Mouse (Mus musculus) G1E (cell line): ENCODE data around the gene Olfr71. TPM values are rescaled to one million over a fixed set of nuclear protein-coding genes. Genes with fewer than 3 reads are reported as not detected.

Experiments used
- ATAC-seq: 2 replicates; pipeline ENCODE4 v1.8.0; 2016; ENCODE audit warnings: mild to moderate bottlenecking; ENCODE audit not compliant: insufficient number of reproducible peaks, poor library complexity, low FRiP score, severe bottlenecking; ENCODE audit errors: extremely low read depth
- DNase-seq: peaks from one replicate; pipeline ENCODE4 v3.0.0; 2012; ENCODE audit warnings: low spot score
- H3K27me3 ChIP-seq: 2 replicates; pipeline ENCODE4 v1.6.1; 2012; ENCODE audit warnings: mild to moderate bottlenecking, low read length, inconsistent platforms; ENCODE audit not compliant: insufficient read depth
- H3K36me3 ChIP-seq: replicated peaks from 2 replicates; pipeline ENCODE3; 2012; ENCODE audit warnings: mild to moderate bottlenecking, inconsistent platforms
- H3K4me1 ChIP-seq: 2 replicates; pipeline ENCODE4 v1.6.1; 2012; ENCODE audit warnings: low read depth, low read length, inconsistent platforms, mixed read lengths; ENCODE audit not compliant: insufficient read depth
- H3K4me3 ChIP-seq: 2 replicates; pipeline ENCODE4 v1.5.1; 2012; ENCODE audit warnings: low read depth, mild to moderate bottlenecking, inconsistent platforms, low read length, moderate library complexity, mixed read lengths
- H3K9me3 ChIP-seq: replicated peaks from 2 replicates; pipeline ENCODE4 v1.6.1; 2012; ENCODE audit warnings: inconsistent platforms
- CTCF ChIP-seq: IDR thresholded peaks from 2 replicates; pipeline ENCODE4 v1.5.1; 2012; ENCODE audit warnings: low read depth, low read length, inconsistent platforms, mixed read lengths
- GATA1 ChIP-seq: IDR thresholded peaks from 2 replicates; pipeline ENCODE4 v1.6.1; 2012; ENCODE audit warnings: borderline replicate concordance, low read length, inconsistent platforms, mixed read lengths
- GATA2 ChIP-seq: IDR thresholded peaks from 2 replicates; pipeline ENCODE4 v1.6.1; 2012; ENCODE audit warnings: low read depth, low read length, inconsistent platforms, borderline replicate concordance
- POLR2AphosphoS5 ChIP-seq: IDR thresholded peaks from 2 replicates; pipeline ENCODE4 v1.6.1; 2012; ENCODE audit warnings: low read depth, low read length, inconsistent platforms; ENCODE audit not compliant: insufficient replicate concordance
- TAL1 ChIP-seq: conservative IDR thresholded peaks from 2 replicates; pipeline ENCODE4 v1.6.1; 2012; ENCODE audit warnings: low read depth, low read length, inconsistent platforms, mixed read lengths
- polyA plus RNA-seq: library from polyadenylated mRNA; stranded (reverse); fragments of >175 nt; gene quantifications from 2 replicates; pipeline ENCODE4 v1.2.3, GENCODE M21; 2012
- total RNA-seq, 2 experiments: library from RNA; stranded (forward) in 1 of 2; stranded (reverse) in 1 of 2; fragments of 200-1000 nt in 1 of 2; fragments of >200 nt in 1 of 2; fragmentation: Nextera tagmentation in 1 of 2; gene quantifications; 2 replicates each; pipeline ENCODE4 v1.2.3; 2014 to 2017

The Olfr71 gene
- not detected in 2 replicates for total RNA-seq (2014; fragmentation: Nextera tagmentation)
- 0.06 and 0.11 TPM in 2 replicates for total RNA-seq (2017)
- not detected in 2 replicates for polyA plus RNA-seq

- no peak within 1 kb of the TSS for H3K4me3 ChIP-seq
- H3K27me3 ChIP-seq = peaks cover 60% of the 10 kb centered on the region
- no peak for ATAC-seq
- H3K4me1 ChIP-seq = 0 out of 2 replicates have a peak, but pooled peaks cover 3% of the 10 kb centered on the region
- no peak for DNase-seq
- no peaks in the 10 kb centered on the region for H3K9me3 ChIP-seq
- TF ChIP-seq TAL1 = no peak
- TF ChIP-seq GATA1 = no peak
- TF ChIP-seq CTCF = no peak
- no peak for TF ChIP-seq GATA2
- TF ChIP-seq POLR2AphosphoS5 = no peak
- H3K36me3 ChIP-seq = no peaks in the 10 kb centered on the region
Observed at GRCm38 (mm10) chr4:43709869-43710268, at the start of gene Olfr71. Gene Olfr71 (minus strand): TSS chr4:43710255.

DNA sequence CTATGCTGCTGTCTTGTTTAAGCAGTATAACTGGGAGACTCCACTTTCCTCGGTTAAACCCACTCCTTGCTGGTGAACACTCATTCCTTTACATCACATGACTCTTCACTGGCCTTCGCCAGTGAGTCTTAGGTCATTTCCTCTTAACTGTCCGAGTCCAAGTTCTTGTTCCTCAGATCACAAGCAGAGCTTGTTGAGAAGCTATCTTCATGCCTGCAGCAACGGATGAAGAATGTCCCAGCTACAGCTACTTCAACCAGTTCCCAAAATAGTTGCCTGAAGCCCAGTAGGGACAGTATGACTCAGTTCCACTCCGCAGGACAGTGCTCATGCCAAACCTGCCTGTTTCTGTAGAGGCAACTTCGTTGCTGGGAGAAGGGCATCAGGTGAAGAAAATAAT lies 47.2 kb upstream of the Olfr71 start:
- TF ChIP-seq TAL1 (no peak), POLR2AphosphoS5 (no peak), GATA1 (no peak), GATA2 (no peak), CTCF (no peak)
- Histone ChIP-seq H3K9me3 (no peaks in the 10 kb centered on the region), H3K27me3 (0 out of 2 replicates have a peak, but pooled peaks cover 3% of the 10 kb centered on the region), H3K36me3 (no peaks in the 10 kb centered on the region), H3K4me1 (no peaks in the 10 kb centered on the region), H3K4me3 (no peak overlapping the region)
- DNase-seq (no peak), ATAC-seq (no peak)

DNA sequence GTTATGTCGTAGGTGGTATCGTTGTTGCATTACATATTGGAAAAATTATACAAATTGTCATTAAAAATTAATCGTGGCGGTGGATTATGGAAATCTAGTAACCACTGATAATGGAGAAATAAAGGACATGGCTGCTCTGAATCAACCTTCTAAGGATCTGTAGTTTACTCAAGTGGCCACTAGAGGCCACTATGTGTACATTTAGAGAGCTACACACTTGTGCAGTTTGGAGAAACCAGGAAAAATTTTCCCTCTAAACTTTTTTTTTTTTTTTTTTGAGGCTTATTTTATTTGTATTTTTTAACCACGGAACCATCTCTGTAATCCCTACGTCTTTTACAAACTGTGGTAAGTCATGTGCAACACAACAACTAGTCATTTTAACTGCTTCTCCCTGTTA lies 35.1 kb upstream of the Olfr71 start:
- Histone ChIP-seq H3K27me3 (peaks cover 4% of the 10 kb centered on the region; the same call in 1 of the 2 replicates), H3K4me3 (no peak overlapping the region), H3K4me1 (no peaks in the 10 kb centered on the region), H3K9me3 (no peaks in the 10 kb centered on the region), H3K36me3 (no peaks in the 10 kb centered on the region)
- ATAC-seq = no peak
- DNase-seq = no peak
- TF ChIP-seq CTCF = no peak
- no peak for TF ChIP-seq GATA1
- TF ChIP-seq GATA2 = no peak
- TF ChIP-seq POLR2AphosphoS5 = no peak
- no peak for TF ChIP-seq TAL1

- no peak for TF ChIP-seq GATA1
- TF ChIP-seq GATA2 = no peak
- no peak for TF ChIP-seq TAL1
- TF ChIP-seq CTCF = no peak
- TF ChIP-seq POLR2AphosphoS5 = no peak
- no peaks in the 10 kb centered on the region for H3K9me3 ChIP-seq
- ATAC-seq (no peak), DNase-seq (no peak)
- no peaks in the 10 kb centered on the region for H3K36me3 ChIP-seq
- peaks cover 7% of the 10 kb centered on the region; the same call in 1 of the 2 replicates for H3K27me3 ChIP-seq
- H3K4me1 ChIP-seq = no peaks in the 10 kb centered on the region
- H3K4me3 ChIP-seq = no peak overlapping the region
Observed at GRCm38 (mm10) chr4:43743099-43743498, 33.0 kb upstream of the Olfr71 start.

DNA sequence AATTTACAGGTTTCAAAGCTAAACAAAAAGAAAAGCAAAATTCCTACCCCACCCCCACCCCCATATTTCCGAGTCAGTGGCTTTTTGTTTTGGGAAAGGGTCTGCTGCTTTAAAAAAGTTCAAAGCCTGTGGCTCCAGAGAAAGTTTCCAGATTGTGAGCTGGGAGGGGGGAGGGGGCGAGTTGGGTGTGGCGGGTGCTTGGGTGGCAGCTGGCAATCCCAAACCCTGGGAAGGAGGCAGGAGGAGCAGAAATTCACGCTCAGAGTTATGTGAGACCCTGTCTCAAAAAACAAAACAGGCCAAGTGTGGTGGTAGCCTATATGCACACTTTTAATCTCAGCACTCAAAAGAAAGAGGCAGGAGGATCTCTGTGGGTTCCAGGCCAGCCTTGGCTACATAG lies 32.6 kb upstream of the Olfr71 start:
- H3K9me3 ChIP-seq = no peaks in the 10 kb centered on the region
- H3K4me3 ChIP-seq = no peak overlapping the region
- DNase-seq (no peak), ATAC-seq (no peak)
- H3K27me3 ChIP-seq = peaks cover 7% of the 10 kb centered on the region; the same call in 1 of the 2 replicates
- TF ChIP-seq POLR2AphosphoS5 (no peak), CTCF (no peak), GATA2 (no peak), GATA1 (no peak), TAL1 (no peak)
- no peaks in the 10 kb centered on the region for H3K4me1 ChIP-seq
- H3K36me3 ChIP-seq = no peaks in the 10 kb centered on the region

DNA sequence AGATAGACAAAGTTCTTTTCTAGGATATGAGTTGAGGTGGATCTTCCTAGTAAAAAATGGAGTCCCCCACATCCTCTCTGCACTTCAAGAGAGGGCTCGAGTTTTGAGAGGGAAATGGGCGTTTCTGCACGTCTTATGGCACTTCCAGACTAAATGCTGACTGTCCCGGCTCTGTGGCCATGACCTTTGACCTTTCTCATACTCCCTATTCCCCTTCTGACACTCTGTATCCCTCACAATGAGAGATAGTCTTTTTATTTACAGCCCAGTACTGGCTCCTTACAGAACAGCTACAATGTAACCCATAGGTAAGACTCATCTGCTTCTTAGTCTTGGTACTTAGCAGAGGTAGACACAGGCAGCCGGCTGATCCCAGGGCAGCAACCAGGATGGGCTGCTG lies 31.5 kb upstream of the Olfr71 start:
- Histone ChIP-seq H3K27me3 (peaks cover 7% of the 10 kb centered on the region; the same call in 1 of the 2 replicates), H3K4me3 (no peak overlapping the region), H3K4me1 (no peaks in the 10 kb centered on the region), H3K36me3 (no peaks in the 10 kb centered on the region), H3K9me3 (no peaks in the 10 kb centered on the region)
- ATAC-seq = no peak
- no peak for TF ChIP-seq CTCF
- TF ChIP-seq POLR2AphosphoS5 = no peak
- TF ChIP-seq GATA2 = no peak
- no peak for TF ChIP-seq TAL1
- no peak for TF ChIP-seq GATA1
- no peak for DNase-seq
